Mouse (Mus musculus) c-Kit-negative CD71-positive TER-119-positive erythroid progenitor cells, embryonic 14.5 days (primary cell): ENCODE results near the gene 1110059E24Rik.

Experiments used
- DNase-seq: peaks from one replicate; pipeline ENCODE4 v3.0.0-alpha.2; 2013; ENCODE audit warnings: low read depth, low spot score

1110059E24Rik gene

DNA sequence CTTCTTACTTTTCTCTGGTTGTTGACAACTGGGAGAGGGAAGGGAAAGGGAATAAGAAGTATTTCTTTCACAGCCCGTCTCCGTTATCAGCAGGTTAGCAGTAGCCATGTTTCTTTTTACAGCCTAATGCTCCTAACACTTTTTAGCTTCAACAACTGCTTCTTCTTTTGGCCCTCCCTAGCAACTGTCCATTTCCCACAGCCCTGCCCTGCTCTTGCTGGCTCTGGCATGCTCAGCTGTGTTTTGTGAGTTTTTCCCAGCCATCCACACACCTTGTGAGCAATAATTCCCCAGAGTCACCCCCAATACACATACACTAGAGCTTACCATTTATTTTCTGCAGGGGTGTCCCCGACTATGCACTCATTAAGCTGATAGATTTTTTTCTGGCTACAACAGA, 75.3 kb downstream of the 1110059E24Rik start:
- DNase-seq, result no peak

DNA sequence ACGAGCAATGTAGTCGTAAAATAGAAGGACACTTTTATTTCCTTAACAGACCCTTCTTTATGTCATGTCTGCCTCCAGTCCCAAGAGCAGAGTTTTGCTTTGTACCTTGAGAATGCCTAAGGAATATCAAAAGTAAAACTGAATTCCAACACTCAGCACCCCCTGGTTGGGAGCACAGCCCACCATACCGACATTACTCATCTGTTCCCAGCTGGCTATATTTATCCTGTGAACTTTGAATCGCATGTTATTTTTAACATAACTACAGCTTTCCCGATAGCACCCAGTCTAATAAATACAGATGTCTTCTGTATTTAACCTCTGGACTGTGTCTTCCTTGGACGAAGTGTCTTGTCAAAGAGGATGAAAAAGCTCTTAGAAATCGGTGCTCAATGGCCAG, 80.8 kb downstream of the 1110059E24Rik start:
- DNase-seq, result no peak

DNA sequence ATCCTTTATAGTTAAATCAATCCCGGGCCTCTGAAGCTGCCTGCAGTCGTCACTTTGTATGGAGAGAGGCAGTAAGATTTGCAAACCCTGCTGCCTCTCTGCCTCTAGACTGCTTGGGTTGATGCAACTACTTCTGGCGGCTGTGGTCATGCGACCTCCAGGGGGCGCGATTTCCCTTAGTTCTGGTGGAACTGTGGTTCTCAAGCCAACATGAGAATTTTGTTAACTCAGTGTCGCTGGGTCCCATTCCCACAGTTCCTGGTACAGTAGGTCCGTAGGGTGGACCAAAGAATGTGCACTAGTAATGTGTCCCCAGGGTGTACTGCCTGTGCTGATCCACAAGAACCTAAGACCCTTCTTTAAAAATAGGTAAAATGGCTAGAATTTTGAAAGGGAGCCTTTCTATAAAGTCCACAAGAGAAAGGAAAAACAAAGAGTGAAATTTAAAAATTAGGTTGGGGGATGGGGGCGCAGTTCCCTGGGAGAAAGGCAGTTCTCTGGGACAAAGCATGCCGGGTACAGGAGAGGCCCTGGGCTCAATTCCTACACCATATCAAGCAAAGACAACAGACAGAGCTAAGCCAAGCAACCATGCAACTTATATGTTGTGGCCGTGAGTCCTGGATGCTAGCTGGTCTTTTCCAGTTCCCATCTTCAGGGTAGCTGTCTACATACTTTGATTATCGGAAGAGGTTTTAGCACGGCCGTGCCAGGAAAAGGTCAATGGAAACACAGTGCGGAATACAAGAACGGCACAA, 81.4 kb downstream of the 1110059E24Rik start:
- no peak for DNase-seq

DNA sequence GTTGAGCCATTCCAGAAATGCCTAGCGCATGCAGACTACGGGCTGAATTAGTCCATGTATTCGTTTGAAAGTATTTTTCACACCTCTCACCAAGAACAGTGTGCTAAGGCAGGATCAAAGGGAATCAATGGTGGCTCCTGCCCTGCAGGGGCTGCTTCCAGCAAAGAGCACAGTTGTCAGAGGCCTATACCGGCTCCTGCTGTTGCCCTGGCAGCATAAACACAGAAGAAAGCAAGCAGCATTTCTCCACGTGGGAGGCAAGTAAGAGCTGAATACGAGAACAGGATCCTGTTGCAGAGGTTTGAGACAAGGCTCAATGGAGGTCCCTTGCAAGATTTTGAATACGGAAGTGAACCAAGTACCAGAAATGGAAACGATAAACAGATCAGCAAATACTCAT, 82.0 kb downstream of the 1110059E24Rik start:
- DNase-seq, result no peak

DNA sequence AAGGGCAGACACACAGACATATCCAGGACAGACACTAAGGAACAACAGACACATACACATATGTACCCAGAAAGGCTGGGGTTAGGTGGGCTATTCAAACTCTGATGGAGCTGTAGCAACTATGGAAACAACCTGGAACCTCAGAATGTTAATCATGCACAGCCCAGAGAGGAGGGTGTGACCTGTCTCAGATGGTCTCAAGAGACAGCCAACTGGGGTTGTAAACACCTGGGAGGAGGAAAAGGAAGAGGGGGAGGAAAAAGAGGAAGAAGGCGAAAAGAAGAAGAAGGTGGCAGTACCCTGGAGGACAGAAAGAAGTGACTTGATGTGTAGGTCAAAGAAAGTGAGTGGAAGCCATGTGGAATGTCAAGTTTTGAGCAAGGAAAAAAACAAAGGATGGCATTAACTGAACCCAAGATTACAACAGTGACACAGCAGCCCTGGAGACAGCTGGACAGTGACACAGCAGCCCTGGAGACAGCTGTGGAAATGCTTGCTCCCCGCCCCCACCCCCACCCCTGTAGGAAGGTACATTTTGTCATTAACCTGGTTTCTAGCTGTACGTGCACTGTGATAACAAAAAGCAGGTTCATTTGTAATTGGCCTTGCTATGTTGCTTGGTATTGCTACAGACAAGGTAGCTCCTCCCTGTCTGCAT, 84.1 kb downstream of the 1110059E24Rik start:
- DNase-seq, result no peak

DNA sequence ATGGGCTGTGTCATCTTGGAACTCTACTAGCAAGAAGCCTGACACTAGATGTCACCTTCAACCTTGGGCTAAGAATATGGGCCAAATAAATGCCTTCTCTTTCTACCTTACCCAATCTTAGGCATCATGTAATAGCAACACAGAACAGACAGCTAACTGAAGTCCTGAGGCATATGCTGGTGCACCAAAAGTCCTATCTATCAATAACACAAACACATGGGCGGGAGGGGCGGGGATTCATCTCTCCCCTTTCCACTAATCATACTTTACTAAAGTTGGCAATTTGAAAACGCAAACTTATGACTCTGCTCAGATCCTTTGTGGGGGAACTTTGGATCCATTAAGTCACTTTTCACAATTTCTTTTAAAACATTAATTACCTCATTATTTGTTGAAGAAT, 84.8 kb downstream of the 1110059E24Rik start:
- DNase-seq, result no peak

DNA sequence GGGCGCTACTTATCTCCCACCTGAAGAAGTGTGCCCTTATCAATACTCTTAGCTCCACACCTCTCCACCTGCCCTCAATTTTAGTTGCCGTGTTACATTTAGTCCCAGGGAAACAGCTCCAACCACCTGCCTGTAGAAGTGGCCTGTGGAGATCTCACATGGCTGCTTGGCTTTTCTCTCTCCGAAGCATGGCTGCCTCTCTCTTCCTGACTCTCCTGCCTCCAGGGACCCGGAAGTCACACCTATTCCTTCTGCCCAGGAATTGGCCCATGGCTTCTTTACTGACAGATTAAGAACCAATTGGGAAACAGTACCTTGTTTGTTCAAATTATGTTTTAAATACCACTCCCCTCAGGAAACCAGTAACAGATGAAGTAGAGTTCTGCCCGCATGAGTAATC, 86.3 kb downstream of the 1110059E24Rik start:
- DNase-seq, result no peak

DNA sequence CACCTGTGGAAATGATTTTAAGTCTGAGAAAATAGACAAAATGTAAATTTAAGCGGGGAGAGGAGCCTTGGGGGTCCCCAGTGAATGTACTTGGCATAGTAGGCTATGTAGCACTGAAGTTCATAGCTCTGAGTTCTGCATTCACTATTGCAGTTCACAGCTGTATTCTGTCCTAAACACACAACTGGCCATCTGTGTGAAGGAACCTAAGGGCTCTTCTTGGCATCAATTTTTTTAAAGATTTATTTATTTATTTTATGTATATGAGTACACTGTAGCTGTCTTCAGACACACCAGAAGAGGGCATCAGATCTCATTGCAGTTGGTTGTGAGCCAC, 88.3 kb downstream of the 1110059E24Rik start:
- no peak for DNase-seq

DNA sequence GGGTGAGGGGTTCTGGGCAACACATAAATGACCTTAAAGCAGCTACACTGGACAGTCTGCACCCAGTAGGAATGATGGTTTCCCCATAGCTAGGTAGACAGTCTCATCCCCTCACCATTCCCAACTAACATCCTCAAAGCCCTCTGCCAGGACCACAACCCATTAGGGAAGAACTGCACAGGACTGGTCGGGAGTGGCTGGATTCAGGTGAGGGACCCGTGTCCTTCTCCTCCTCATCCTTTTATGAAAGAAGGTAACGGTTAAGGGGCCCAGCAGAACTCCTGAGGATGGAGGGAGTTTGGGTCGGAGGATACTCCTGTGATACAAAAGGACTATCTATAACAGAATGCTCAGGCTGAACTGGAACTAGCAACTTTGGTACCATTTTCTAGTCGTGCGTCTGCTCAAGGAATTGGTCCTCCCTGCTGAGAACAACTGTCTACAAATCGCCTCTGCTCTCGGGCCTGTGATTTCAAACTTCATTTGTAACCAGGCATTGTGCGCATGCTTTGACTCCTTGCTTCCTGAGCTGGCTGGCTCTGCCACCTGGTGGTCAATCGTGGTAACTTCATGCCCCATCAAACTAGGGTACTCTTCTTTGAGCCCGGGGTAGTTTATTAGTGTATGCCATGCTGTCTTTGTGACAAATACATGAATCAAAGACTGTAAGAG, 88.9 kb downstream of the 1110059E24Rik start:
- no peak for DNase-seq

DNA sequence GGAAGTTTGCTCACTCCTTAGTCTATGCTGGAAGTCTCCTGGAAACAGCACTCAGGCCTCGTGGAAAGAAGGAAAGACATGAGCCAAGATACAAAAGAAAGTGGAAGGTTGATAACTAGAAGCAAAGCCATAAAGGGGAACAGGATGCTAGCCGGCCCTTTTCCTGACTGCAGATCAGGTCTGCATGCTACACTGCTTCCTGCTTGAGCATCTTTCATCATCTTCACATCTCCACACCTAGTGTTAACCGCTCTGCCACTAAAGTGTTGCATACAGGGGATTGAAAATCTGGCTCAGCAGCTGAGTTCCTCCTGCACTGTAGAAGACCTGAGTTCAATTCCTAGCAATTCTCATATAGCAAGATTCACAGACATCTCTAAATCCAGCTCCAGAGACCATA, 89.8 kb downstream of the 1110059E24Rik start:
- no peak for DNase-seq

DNA sequence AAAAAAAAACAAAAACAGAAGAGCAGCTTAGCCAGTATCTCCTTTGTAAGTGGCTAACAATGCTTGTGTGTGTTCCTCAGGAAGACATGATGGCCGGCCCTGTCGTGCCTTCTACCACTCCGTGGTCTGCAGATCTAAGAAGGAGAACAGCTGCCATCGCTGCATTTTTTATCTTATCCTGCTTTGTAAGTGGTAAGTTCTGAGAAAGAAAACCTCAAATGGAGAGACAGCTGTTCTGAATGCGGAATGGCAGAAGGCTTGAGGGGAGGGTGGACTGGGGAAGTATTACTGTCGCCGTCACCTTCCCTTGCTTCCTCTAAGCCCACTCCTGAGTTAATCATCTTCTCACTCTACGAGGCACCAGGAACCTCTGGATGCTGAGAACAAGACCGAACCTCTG, 100.0 kb downstream of the 1110059E24Rik start:
- no peak for DNase-seq

DNA sequence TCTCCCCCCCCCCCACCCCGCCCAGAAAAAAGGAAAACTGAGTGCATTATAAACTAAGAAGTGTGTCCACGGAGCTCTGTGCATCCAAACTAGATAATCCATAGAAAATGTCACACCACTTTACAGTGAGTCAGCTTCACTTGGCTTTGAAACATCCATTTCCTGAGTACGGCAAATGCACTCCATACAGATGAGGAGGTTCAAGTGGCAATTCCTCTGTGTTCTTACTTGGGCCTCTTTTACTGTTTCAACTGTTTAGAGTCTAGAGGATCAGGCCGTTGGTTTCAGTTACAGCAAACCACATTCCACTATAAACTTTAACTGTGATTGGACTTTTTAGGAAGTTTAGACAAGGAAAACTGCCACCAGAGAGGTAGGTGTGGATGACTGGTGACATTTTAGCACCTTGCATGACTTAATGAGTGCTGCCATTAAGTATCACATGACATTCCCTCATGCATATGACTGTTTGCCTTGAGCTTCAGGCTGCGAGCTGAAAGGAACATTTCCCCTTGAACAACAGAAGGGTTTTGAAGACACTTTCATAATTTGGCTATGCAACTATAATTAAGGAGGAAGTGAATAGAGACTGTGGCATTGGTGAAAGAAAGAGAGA, 100.7 kb downstream of the 1110059E24Rik start:
- DNase-seq, result no peak

DNA sequence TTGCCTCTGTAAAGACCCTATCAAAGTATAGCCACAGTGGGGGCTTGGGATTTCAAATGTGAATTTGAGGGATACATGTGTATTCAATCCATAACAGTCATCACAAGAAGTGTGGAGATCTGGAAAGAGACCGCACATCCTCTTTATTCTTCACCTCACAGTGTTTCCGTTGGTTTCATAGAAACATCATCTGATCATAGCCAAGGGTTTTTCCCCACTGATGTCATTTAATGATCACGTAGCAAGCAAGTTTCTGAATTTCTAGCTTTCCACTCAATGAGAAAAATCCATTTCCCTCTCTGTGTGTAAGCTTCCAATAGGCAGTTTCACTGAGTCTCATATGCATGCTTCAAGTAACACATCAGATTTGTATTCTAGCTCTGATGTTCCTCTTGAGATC, 103.1 kb downstream of the 1110059E24Rik start:
- no peak for DNase-seq

DNA sequence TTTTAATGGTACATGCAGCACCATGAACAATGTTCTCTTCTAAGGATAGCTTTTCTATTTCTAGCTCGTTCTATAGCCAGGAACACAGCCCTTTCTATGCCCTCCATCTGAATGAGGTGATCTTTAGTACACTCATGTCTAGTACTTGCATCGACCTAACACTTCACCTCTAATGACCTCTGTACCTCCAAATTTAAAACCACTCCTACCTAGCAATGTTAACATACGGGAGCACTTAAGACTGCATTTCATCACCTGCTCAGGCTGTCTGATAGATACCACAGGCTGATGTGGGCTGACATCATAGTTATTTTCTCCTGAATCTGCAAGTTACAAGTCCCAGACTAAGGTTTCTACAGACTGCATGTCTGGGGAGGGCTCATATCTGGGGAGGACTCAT, 103.8 kb downstream of the 1110059E24Rik start:
- no peak for DNase-seq

DNA sequence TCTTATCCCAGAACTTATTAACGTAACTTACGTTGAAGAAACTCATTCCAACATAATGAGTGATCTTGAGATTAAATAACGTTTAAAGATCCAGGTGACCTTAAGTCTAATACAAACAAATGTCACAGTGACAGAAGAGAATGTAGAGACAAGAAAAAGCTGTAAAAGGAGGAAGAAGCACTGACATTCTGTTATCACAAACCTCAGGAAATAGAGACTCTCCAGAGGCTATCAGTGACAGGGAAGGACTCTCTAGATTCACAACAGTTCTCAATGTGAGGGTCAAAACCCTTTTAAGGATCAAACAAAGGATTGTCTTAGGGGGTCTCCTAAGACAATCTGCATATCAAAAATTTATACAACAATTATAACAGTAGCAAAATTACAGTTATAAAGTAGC, 115.7 kb downstream of the 1110059E24Rik start:
- DNase-seq, result no peak
